Mouse (Mus musculus) lung, adult 2 months (tissue): ENCODE results near the gene Zbtb42.

Source experiments
- CTCF ChIP-seq: fragments of 200-500 bp; IDR thresholded peaks from 2 replicates; pipeline ENCODE4 v1.5.1; 2011; ENCODE audit warnings: mild to moderate bottlenecking, low read length, control low read depth; ENCODE audit not compliant: insufficient read depth
- POLR2A ChIP-seq: fragments of 200-500 bp; IDR thresholded peaks from 2 replicates; pipeline ENCODE4 v1.6.1; 2011; ENCODE audit warnings: low read depth, mild to moderate bottlenecking, control low read depth, low read length, borderline replicate concordance; ENCODE audit errors: extremely low read depth

DNA sequence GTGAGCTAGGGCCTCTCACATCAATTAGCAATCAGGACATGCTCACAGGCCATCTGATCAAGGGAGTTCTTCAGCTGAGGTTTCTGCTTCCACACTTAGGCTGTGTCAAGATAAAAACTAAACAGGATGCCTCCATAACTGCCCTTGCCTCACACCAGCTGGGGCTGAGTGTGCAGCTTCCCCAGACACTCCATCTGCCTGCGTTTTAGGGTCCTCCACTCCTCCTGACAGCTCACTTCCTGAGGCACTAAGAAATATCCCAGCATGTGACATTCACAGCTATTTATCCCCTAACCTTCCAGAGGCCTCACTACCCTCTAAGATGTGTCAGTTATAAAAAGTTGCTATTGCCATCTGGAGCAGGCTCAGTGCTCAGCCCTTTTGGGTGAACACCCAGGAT lies 47.2 kb upstream of the Zbtb42 start:
- TF ChIP-seq CTCF (no peak), POLR2A (no peak)
